Comparison of ENCODE assay signal across 8 mouse cellular contexts in genomic region chr3:69004055-69004436, GRCm38 (mm10). TPM values are rescaled to one million over a fixed set of nuclear protein-coding genes. Genes with fewer than 3 reads are reported as not detected.
DNase-seq lines count a peak whose midpoint lies in the region; ATAC-seq and TF ChIP-seq lines count a peak whose summit lies in the region.

No protein-coding gene starts in this region.

- peak overlapping the region; percentile 100 for H3K4me3 ChIP-seq in megakaryocyte, embryonic 14.5 days (replicated peaks)
- H3K4me3 ChIP-seq in limb, embryonic 13.5 days = peak overlapping the region; percentile 98
- peak overlapping the region; percentile 80 for H3K4me3 ChIP-seq in small intestine, adult 2 months (ENCODE audit: low read depth, low read length)

- H3K27me3 ChIP-seq in megakaryocyte, embryonic 14.5 days (replicated peaks) = no peaks in the 10 kb centered on the region
- H3K27me3 ChIP-seq in limb, embryonic 13.5 days = no peaks in the 10 kb centered on the region
- no peaks in the 10 kb centered on the region for H3K27me3 ChIP-seq in small intestine, adult 2 months (ENCODE audit: control insufficient read depth, insufficient read depth, low read length)

- H3K9me3 ChIP-seq in megakaryocyte, embryonic 14.5 days = no peaks in the 10 kb centered on the region
- no peaks in the 10 kb centered on the region for H3K9me3 ChIP-seq in limb, embryonic 13.5 days

- TF ChIP-seq POLR2A in small intestine, adult 2 months (IDR thresholded peaks at IDR 0.05; ENCODE audit: low read depth, low read length) = no peak

- peak overlapping the region; percentile 52; the same call in 1 of the 2 replicates for H3K27ac ChIP-seq in limb, embryonic 13.5 days
- peak overlapping the region; percentile 44; the same call in 1 of the 2 replicates for H3K27ac ChIP-seq in small intestine, adult 2 months (ENCODE audit: insufficient read depth, low read depth, low read length)

- TF ChIP-seq CTCF in small intestine, adult 2 months (IDR thresholded peaks at IDR 0.05; ENCODE audit: extremely low read depth, insufficient read length, insufficient replicate concordance, low read depth, low read length) = no peak

- no peak for DNase-seq in retina, postnatal 1 day
- no peak for DNase-seq in left cerebral cortex, adult 9 months (ENCODE audit: low spot score in 2 of 2)
- DNase-seq in embryo, embryonic 9.5 days (ENCODE audit: extremely low spot score) = no peak

- WGBS in limb, embryonic 13.5 days = under 1% methylated on average over 7 of the region's 7 CpGs
- under 1% methylated on average over 7 of the region's 7 CpGs for WGBS in small intestine, adult 2 months

- peaks cover 7% of the 10 kb centered on the region for H3K36me3 ChIP-seq in megakaryocyte, embryonic 14.5 days (replicated peaks; ENCODE audit: low read length)
- no peaks in the 10 kb centered on the region for H3K36me3 ChIP-seq in limb, embryonic 13.5 days
- no peaks in the 10 kb centered on the region for H3K36me3 ChIP-seq in small intestine, adult 2 months (ENCODE audit: control insufficient read depth, insufficient read depth, low read length)

- H3K9ac ChIP-seq in limb, embryonic 13.5 days = peak overlapping the region; percentile 93

- ATAC-seq in megakaryocyte, adult 5-6 weeks (ENCODE audit: poor library complexity, severe bottlenecking) = no peak
- ATAC-seq in erythroid progenitor cell, adult 5-6 weeks (replicated peaks; ENCODE audit: low FRiP score, poor library complexity, severe bottlenecking) = peak; percentile 25
- ATAC-seq in limb, embryonic 13.5 days (ENCODE audit: low FRiP score, low read depth) = no peak; the same call in 1 of the 2 replicates

- H3K4me1 ChIP-seq in megakaryocyte, embryonic 14.5 days = peaks cover 20% of the 10 kb centered on the region
- peaks cover 9% of the 10 kb centered on the region for H3K4me1 ChIP-seq in limb, embryonic 13.5 days
- no peaks in the 10 kb centered on the region for H3K4me1 ChIP-seq in small intestine, adult 2 months (ENCODE audit: control insufficient read depth, insufficient read depth, insufficient read length, low read length)

- H3K4me2 ChIP-seq in limb, embryonic 13.5 days (replicated peaks) = peak overlapping the region; percentile 66

RNA-seq across cellular contexts. Expression of gene Ift80, which starts 0.3 kb away (rescaled TPM):
- polyA plus RNA-seq in megakaryocyte, embryonic 14.5 days (2012; ENCODE audit: insufficient read depth, low replicate concordance) = 0.10 TPM in 1 of 2 replicates, not detected in the other
- total RNA-seq in megakaryocyte, adult 5-6 weeks (2015) = 8.0 and 10.8 TPM in 2 replicates
- total RNA-seq in megakaryocyte, adult 5-6 weeks (2017) = 13.7 and 15.2 TPM in 2 replicates
- 155 and 233 TPM in 2 replicates for total RNA-seq in erythroid progenitor cell, adult 5-6 weeks (2015; ENCODE audit: low replicate concordance)
- 270 and 271 TPM in 2 replicates for total RNA-seq in erythroid progenitor cell, adult 5-6 weeks (2017; ENCODE audit: low replicate concordance)
- polyA plus RNA-seq in limb, embryonic 13.5 days (2015; fragmentation: Nextera tagmentation; extraction: Ambion mirVana) = 18.8 and 21.8 TPM in 2 replicates
- polyA plus RNA-seq in small intestine, adult 2 months (2012; rRNA removed) = 0.20 and 0.22 TPM in 2 replicates

RNA-seq across cellular contexts. Expression of gene Smc4, which starts 0.5 kb away (rescaled TPM):
- 28.7 and 32.9 TPM in 2 replicates for polyA plus RNA-seq in megakaryocyte, embryonic 14.5 days (2012; ENCODE audit: insufficient read depth, low replicate concordance)
- total RNA-seq in megakaryocyte, adult 5-6 weeks (2015) = 263 and 290 TPM in 2 replicates
- 541 and 545 TPM in 2 replicates for total RNA-seq in megakaryocyte, adult 5-6 weeks (2017)
- 764 and 1,013 TPM in 2 replicates for total RNA-seq in erythroid progenitor cell, adult 5-6 weeks (2015; ENCODE audit: low replicate concordance)
- 1,945 and 2,175 TPM in 2 replicates for total RNA-seq in erythroid progenitor cell, adult 5-6 weeks (2017; ENCODE audit: low replicate concordance)
- polyA plus RNA-seq in limb, embryonic 13.5 days (2015; fragmentation: Nextera tagmentation; extraction: Ambion mirVana) = 173 and 176 TPM in 2 replicates
- polyA plus RNA-seq in small intestine, adult 2 months (2012; rRNA removed) = 1.7 and 6.4 TPM in 2 replicates

RNA-seq across cellular contexts. Expression of gene Trim59, which starts 40.5 kb away (rescaled TPM):
- polyA plus RNA-seq in megakaryocyte, embryonic 14.5 days (2012; ENCODE audit: insufficient read depth, low replicate concordance) = 0.35 TPM in 1 of 2 replicates, not detected in the other
- total RNA-seq in megakaryocyte, adult 5-6 weeks (2015) = 61.1 and 69.6 TPM in 2 replicates
- total RNA-seq in megakaryocyte, adult 5-6 weeks (2017) = 26.0 and 32.6 TPM in 2 replicates
- 516 and 641 TPM in 2 replicates for total RNA-seq in erythroid progenitor cell, adult 5-6 weeks (2015; ENCODE audit: low replicate concordance)
- total RNA-seq in erythroid progenitor cell, adult 5-6 weeks (2017; ENCODE audit: low replicate concordance) = 350 and 524 TPM in 2 replicates
- 124 TPM in 2 replicates for polyA plus RNA-seq in limb, embryonic 13.5 days (2015; fragmentation: Nextera tagmentation; extraction: Ambion mirVana)
- polyA plus RNA-seq in small intestine, adult 2 months (2012; rRNA removed) = 1.0 and 1.7 TPM in 2 replicates

Comparison
In these comparisons a context has a peak if more than half of its experiments do, and no peak if none do; other contexts are left out.
1. RNA of gene Ift80, which starts 0.3 kb away (polyA plus RNA-seq): 18.8 to 21.8 TPM in limb, embryonic 13.5 days; 0.20 to 0.22 TPM in small intestine, adult 2 months and 0.10 TPM in megakaryocyte, embryonic 14.5 days; every median in the first group is over 10 times any median in the second.
2. RNA of gene Trim59, which starts 40.5 kb away (polyA plus RNA-seq): 124 TPM in limb, embryonic 13.5 days; 1.0 to 1.7 TPM in small intestine, adult 2 months and 0.35 TPM in megakaryocyte, embryonic 14.5 days; every median in the first group is over 10 times any median in the second.
3. Peak in every context shown above with its lines, with median percentiles within 50 percentile points of each other: H3K4me3 ChIP-seq.